Mouse (Mus musculus): ENCODE results near the gene Eef1g. TPM values are rescaled to one million over a fixed set of nuclear protein-coding genes. Genes with fewer than 3 reads are reported as not detected.

Gene Eef1g
- 100 to 1,000 TPM; 283 to 287 TPM for total RNA-seq (2021)
- long read RNA-seq, transcript Eef1g-201 (10 exons, 1,864 nt): major isoform, 288 of 324 reads
- long read RNA-seq, partial matches to known transcripts: 29 of 324 reads
- long read RNA-seq, other reads (novel, unspliced or antisense): 4 of 324 reads

DNA sequence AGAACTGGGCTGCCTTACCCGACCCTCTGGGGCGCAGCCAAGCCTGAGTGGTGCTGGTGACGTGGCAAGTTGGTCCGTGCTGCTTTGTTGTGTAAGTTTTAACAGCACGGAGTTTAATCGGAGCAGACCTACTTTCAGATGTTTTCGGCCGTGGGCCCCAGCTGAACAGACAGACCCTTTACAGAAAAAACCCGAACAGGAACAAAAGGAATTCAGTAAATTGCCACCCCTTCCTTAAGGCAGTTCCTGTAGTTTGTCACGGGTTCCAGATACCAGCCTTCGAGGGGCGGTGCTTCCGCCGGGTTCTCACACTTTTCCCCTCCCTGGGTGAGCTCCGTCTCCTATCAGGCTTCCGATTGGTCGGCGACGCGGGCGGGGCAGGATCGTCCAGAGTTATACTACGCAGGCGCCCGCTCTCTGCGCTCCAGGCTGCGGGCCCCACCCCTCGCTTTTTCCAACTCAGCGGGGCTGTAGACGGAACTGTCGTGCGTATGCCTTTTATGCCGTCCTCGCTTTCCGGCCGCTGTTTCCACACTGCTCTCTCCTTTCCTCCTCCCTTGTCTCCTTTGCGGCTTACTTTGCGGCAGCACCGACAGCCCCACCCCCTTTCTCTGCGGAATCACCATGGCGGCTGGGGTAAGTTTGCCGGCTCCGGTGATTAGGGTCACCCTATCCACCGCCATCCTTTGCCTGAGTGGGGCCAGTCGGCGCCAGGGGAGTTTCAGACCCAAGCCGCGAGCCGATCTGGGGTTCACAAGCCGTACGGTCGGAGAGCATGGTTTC lies at the start of gene Eef1g:
Gene Eef1g (plus strand): TSS at position 452 of the 783 bp plus-strand sequence.
- peak; percentile 96 to 98 for DNase-seq (ENCODE audit: low spot score in 2 of 2)

DNA sequence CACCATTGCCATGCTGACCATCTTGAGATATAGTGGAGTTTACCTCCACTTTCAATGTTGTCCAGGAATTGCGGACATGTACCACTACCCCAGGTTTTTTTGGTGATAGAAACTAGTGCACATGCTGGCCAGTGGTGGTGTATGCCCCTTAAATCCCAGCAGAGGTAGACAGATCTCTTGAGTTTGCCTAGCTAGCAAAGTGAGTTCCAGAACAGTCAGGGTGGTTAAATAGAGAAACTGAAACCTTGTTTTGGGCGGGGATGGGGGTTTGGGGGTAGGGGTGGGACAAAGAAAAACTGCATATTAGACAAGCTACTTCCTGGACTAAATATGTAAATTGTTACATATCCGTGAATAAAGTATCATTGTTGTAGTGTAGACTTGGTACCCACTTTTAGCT lies 47.8 kb upstream of the Eef1g start:
- DNase-seq (ENCODE audit: low spot score in 2 of 2): no peak

DNA sequence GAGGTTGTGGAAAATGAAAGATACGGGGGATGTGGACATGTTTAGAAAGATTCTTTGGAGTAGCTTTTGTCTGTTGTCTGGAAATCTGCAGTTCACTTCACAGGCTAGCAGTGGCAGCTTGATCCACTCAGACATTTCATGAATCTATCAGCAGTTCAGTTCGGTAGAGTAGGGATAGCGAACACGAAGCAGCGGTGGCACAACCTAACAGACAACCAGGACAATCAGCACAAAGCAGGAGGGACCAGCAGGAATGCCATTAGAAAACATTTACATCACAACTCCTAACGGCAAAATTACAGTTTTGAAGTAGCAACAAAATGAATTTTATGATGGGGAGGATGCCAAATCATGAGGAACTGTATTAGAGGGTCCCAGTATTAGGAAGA lies 47.2 kb upstream of the Eef1g start:
- no peak for DNase-seq (ENCODE audit: low spot score in 2 of 2)

DNA sequence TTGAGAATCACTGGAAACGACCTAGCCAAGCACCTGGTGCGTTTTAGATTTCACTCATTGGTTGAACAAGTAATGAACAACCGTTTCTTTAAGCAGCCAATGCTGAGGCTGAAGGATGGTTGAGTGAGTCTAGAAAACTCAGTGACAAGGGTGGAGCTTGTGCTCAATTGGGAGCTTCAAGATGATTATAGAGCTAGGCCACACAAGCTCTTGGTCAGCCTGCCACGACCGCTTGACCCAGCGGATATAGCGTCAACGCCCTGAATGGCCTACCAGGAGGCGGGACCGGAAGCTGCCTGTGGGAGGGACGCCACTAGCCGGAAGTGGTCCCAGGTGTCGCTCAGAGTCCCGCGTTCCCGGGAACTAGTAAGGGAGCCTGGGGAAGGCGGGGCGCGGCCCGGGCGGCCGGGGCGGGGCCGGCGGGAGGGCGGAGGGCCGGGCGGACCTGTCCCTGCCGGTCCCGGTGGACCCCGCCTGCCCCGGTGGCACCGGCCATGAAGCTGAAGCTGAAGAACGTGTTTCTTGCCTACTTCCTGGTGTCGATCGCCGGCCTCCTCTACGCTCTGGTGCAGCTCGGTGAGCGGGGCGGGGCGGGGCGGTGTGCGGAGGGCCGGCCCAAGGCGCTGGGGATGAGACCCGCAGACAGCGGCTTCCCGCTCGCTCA lies 46.6 kb upstream of the Eef1g start, which contains the start of gene B3gat3:
Gene B3gat3 (plus strand): TSS at position 302 of the 664 bp plus-strand sequence.
- peak; percentile 90 to 92 for DNase-seq (ENCODE audit: low spot score in 2 of 2)

DNA sequence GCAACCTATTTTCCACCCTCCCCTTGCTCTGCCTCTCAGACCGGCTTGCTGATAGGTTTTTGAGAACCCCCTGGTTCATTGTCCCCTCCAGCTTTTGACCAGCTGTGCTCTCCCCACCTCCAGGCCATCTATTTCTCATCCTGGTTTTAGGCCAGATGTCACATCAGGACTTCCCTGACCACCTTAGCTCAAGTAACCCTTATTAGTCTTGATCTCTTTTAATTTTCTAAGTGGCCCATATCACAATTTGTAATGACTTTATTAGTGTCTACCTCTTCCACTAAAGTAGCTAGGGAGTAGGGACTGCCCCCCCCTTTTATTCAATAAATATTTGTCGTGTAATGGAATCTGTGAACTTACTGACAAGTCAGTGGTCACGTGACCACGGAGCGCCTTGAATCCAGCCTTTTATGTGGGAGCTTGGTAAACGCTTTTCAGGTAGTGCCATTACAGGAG lies 46.0 kb upstream of the Eef1g start:
- DNase-seq (ENCODE audit: low spot score in 2 of 2): no peak

DNA sequence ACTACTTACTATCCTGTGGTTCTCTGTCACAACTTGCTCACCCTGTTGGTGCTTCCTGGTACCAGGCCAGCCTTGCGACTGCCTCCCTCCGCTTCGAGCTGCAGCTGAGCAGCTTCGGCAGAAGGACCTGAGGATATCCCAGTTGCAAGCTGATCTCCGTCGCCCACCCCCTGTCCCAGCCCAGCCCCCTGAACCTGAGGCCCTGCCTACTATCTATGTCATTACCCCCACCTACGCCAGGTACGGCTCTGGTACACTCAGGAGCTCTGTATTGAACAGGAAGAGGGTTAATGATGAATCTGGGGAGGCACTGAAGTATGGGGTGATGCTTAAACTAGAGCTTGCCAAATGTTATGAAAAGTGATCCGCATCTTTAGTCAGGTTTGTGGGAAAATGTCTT lies 45.1 kb upstream of the Eef1g start:
- no peak for DNase-seq (ENCODE audit: low spot score in 2 of 2)

DNA sequence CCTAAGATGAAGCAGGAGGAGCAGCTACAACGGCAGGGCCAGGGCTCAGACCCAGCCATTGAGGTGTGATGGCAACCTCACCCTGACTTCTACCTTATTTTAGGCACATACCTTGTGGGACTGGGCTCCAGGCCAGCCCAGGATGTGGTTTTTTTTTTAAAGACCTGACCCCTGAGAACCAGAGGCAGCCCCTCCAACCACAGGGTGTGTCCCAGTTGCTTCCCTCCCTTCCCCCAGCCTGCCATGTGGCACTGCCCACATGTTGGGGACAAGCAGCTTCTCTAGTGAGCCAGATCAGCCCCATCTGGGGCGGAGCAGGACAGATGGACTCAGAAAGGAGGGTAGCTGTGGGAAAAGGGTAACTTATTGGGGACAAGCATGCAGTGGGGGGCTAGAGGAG lies 40.1 kb upstream of the Eef1g start:
- DNase-seq (ENCODE audit: low spot score in 2 of 2): no peak

DNA sequence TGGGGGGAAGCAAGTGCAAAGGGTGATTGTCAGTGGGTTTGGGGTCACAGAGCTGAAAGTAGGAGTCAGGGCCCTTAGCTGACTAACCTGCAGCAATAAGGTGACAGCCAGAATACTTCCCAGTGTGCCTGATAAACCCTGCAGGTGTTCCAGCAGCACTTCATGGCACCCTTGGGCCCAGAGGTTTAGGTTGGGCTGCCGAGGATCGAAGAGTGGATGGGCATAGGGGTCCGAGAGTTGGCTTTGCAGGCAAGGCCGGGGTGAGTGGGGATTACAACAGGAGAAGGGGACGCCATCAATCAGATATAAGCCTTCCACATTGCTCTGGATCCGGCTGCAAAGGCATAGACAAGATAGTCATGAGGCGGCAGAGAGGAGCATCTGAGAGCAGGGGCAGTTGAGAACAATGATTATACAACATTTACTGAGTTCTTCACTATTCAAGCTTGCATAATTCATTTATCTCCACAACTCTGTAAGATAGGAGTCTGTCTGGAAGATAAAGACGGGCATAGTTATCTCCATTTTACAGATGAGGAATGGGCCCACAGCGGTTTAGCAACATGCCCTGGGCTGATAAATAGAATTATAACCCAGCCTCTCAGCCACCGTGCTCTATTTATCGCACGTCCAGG lies 38.8 kb upstream of the Eef1g start:
- DNase-seq (ENCODE audit: low spot score in 2 of 2): no peak

DNA sequence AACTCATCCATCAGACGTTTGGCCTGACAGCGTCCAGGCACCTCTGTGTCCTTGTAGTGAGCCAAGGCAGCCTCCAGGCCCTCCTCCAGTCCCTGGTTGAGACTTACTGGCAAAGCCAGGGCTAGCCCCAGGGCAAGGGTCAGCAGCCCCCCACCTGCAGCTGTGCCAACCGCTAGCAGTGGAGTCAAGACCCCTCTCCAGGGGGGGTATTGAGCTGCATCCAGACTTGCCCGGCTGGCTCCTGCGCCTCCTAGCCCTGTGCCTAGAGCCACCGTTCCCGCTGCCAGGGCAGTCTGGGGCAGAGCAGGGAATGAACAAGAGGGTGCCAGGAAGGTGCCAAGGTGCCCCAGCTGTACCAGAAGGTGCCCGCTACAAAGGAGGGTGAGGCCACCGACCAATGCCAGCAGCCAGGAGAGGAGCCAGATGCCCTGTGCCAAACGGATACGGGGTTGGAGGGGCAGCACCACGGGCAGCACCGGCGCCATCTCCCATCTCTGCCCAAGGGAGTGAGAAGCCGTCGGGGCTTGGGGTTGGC lies 38.1 kb upstream of the Eef1g start:
- no peak for DNase-seq (ENCODE audit: low spot score in 2 of 2)

DNA sequence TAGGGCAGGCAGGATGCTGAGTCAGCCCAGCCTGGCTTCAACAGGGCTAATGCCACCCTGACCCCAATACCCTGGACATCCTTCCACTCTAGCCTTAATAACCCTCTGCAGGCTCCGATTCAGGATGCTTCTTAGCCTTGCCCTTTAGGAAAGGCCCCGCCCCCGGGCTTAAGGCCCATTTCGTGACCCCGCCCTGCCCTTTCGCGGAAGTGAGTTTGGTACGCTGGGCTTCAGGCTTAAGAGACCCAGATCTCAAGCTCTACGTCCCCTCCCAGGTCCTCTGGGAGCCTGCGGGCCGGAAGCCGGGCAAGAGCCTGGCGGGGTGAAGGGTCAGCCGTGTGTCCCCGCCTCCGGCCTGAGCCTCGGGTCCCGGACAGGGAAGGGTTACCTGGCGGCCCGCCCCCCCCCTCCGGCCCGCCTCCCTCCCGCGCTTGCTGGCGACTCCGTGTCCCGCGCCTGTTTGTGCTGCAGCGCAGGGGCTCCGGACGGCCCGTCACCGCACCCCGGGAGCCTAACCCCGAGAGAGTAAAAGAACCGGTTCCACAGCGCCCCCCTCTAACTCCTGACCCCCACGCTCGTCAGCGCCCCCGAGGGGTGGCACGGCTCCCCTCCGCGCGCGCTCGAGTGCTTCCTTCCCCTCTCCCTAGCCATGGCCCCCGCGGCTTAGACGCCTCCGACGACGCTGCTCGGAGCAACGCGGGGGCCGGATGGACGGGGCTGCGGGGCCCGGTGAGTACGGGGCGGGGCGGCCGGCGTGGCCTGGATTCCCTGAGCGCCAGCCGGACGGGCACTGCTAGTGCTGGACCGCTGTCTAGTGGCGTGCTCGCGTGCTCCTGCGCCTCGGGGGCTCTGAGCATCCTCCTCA lies 37.4 kb upstream of the Eef1g start, which contains the start of the genes Rom1 and Eml3:
Gene Rom1 (minus strand): TSS at position 133 of the 865 bp plus-strand sequence.
Gene Eml3 (plus strand): TSS at position 329 of the 865 bp plus-strand sequence.
- DNase-seq (ENCODE audit: low spot score in 2 of 2): peak; percentile 68 to 74

DNA sequence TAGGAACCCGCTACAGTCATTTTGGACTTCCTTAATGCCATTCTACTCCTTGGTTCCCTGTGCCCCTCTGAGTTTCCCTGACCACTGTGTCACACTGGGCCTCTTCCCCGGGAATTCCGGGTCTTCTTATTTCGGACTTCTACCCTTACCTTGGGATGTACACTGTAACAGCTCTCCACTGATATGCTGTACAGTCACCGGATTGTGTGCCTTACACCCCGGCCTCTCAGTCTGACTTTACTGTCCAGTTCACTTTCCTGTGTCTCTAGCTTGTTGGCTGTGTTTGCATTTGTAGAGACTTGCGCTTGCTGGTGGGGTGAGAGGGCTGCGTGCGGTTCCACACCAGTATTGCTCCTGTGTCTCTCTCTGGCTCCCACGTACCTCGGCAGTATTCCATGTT lies 36.7 kb upstream of the Eef1g start:
- DNase-seq (ENCODE audit: low spot score in 2 of 2): no peak

DNA sequence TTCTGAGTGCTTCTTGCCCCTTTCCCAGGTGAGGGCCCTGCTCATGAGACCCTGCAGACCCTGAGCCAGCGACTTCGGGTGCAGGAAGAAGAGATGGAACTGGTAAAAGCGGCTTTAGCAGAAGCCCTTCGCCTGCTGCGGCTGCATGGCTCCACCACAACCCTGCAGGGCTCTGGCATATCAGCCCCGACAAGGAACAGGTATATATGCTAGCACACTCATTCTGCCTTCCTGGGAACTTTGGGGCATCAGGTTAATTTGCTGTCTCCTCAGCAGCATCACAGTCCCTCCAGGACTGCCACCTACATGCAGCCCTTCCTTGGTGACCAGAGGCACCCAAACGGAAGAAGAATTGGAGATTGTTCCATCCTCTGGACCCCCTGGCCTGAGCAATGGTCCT lies 36.1 kb upstream of the Eef1g start:
- DNase-seq (ENCODE audit: low spot score in 2 of 2): no peak

DNA sequence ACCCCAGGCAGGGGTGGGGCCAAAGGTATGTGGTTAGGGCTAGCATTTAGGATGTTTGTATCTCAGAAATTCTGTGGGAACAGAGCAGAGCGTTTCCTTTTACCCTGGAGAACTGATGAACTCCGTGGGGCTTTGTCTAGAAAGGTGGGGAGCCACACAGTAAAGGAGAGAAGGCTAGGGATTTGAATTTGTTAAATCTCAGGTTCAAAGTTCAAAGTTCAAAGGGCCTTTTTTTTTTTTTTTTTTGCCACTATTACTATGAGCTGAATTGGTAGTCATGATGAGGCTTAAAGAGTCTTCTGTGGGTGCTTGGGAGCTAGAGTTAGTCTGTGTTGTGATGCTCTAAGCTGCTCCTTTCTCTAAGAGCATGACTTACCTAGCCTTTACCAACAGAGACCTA lies 30.1 kb upstream of the Eef1g start:
- no peak for DNase-seq (ENCODE audit: low spot score in 2 of 2)

DNA sequence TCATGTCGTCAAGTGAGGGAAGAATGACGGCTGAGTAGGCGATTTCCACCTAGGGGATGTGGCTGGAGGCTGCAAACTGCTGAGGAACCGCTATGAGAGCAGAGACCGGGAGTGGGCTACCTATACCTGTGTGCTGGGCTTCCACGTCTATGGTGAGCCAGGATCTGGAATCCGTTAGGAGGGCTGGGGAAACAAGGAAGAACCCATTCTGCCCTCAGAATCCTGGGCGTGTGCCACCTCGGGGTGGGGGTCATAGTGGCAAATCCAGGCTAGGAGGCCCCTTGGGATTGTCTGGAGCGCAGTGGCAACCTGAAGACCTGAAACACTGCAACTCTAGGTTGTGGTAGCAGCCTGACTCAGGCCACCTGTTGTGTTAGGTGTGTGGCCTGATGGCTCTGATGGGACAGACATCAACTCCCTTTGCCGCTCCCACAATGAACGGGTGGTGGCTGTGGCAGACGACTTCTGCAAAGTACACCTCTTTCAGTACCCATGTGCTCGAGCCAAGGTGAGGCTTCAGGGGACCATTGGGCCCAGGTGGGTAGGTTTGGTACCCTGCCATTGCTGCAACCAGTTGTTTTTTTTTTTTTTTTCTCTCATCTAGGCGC lies 26.2 kb upstream of the Eef1g start:
- DNase-seq (ENCODE audit: low spot score in 2 of 2): no peak

DNA sequence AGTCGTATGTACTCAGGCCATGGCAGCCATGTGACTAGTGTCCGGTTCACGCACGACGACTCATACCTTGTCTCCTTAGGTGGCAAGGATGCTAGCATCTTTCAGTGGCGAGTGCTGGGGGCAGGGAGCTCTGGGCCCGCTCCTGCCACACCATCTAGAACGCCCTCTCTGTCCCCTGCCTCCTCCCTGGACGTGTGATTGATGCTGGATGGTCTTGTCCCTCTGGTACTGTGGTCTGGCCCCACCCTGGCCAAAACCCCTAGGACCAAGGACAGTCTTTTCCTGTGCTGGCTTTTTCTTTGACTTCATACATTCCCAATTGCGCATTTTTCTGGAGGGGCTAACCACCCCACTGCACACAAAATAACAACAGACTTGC lies 25.7 kb upstream of the Eef1g start:
- DNase-seq (ENCODE audit: low spot score in 2 of 2): no peak

DNA sequence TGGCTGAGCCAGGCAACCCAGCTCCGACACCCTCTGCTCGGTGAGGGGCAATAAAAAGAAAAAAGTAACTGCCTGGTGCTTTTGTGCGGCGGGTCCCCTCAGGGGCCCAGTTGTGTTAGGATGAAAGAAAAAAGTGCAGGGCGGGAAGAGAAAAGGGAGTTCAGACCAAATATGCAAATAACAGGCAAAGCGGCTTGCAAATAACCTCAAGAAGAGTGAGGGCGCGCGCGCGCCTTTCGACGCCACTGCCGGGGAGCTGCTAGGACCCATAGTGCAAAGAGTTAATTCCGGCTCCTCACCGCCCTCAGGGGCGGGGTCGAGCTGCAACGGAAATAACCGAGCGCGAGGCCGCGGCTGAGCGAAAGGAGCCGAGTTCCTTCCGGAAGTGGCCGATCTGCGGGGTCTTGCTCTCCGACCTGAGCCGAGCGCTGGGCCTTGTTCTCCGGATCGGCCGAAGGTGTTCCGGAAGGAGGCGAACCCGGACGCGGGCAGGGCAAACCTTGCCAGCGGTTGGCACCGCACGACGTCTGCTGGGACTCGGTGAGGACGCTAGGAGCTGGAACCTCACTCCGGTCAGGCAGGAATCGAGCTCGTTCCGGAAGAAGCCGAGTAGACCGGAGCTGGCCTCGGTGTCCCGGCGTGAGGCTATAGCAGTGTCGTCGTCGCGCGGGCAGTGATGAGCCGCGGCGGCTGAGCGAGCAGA lies 25.2 kb upstream of the Eef1g start, which contains the start of gene Mta2:
Gene Mta2 (plus strand): TSS at position 361 of the 703 bp plus-strand sequence.
- DNase-seq (ENCODE audit: low spot score in 2 of 2): peak; percentile 98

DNA sequence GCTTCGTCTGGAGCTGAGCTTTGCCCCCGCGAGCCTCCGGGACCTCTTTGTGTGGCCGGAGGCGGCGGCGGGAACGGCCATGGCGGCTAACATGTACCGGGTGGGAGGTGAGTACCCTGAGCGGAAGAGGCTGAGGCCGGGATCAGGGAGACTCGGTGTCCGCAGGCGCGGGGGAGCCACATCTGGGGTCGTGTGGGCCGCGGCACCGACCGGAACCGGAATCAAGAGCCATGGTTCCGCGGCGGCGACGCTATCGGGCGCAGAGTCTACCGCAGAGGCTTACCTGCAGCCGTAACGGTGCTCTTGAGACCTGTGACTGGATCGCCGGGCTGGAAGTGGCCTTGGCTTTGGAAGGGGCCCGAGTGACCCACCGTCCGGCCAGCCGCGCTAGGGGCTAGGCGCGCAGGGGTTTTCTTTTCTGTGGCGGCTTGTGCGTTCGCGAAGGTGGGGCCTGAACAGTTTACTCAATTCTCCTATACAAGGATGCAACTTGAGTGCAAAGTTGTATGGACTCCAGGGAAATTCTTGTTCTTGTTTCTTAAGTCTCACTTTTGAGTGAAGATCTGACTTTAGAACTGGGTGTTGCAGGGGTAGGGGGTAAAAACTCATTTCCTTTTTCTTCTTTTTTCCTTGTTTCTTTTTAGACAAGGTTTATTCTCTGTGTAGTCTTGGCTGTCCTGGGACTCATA lies 24.4 kb upstream of the Eef1g start:
- DNase-seq (ENCODE audit: low spot score in 2 of 2): no peak

DNA sequence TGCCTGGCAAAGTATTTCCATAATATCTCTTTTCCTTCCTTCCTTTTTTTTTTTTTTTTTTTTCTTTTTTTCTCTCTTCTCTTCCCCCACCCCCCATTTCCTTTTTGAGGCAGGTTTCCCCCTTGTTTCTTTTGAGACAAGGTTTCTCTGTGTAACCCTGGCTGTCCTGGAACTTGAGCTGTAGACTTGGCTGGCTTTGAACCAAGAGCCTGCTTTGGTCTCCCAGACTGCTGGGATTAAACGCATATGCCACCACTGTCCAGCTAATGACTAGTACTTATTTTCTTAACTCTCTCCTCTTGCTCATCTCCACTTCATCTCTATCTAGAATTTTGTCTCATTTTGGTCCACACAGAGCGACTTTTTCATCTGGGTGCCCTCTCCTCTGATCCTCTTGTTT lies 23.8 kb upstream of the Eef1g start:
- DNase-seq (ENCODE audit: low spot score in 2 of 2): no peak

DNA sequence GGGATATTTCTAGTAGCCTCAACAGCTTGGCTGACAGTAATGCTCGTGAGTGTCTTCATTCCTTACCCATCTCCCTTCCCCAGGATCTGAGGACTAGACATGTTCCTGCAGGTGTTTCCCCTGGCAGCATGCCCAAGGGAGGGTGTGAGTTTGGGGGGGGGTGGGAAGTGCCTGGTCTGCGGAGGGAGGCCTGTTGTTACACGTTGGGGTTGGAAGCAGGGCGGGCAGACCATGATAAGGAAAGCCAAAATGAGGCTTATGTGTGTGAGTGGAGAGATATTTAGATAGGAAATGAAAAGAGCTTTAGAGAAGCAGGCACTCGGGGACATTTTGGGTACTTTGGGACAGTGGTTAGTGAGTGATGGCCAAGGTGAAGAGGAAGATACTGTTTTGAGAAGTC lies 22.8 kb upstream of the Eef1g start:
- DNase-seq (ENCODE audit: low spot score in 2 of 2): no peak

Measured in layer of hippocampus, postnatal 10 days (tissue).